Mouse (Mus musculus): ENCODE measurements around the gene Pcyt1a.
"Not testable (repeated sequence)": the region's sequence is repeated elsewhere in the genome, so short reads cannot be mapped to it uniquely, and the experiment has no call there.

- not testable (repeated sequence) for TF ChIP-seq CTCF (IDR thresholded peaks at IDR 0.05; ENCODE audit: low read depth, low read length); POLR2A (IDR thresholded peaks at IDR 0.05; ENCODE audit: insufficient read depth, low read length); EP300 (IDR thresholded peaks at IDR 0.05; ENCODE audit: insufficient read depth, low read depth, low read length)
Measured at GRCm38 (mm10) chr16:32494371-32494770, 63.6 kb downstream of the Pcyt1a start.
